Mouse (Mus musculus): ENCODE data around the gene Rasa2. TPM values are rescaled to one million over a fixed set of nuclear protein-coding genes. Genes with fewer than 3 reads are reported as not detected.

Gene Rasa2
- polyA plus RNA-seq, 1 experiment from 2014 or later: 18.9 TPM

DNA sequence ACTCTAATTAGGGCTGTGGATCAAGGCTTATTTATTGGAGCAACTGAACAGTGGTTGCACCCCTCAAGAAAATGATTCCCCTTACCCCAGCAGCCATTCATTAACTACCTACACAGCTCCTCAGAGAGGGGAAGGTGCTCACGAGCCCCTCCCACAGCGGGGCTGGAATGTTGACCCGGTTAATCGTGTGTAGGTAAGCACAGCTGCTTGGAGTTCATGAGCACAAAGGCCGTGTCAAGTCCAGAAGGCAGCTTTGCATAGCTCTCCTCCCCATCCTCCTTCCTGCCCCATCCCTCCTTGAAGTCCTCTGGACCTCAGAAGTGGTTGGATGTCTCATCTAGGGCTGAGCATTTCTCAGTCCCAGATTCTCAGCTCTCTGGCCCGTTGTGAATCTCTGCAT lies 3.8 kb upstream of the Rasa2 start:
- WGBS: 45% methylated on average over 6 of the region's 6 CpGs
- Histone ChIP-seq H3K9me3 (ENCODE audit: control insufficient read depth, low read length) (no peaks in the 10 kb centered on the region), H3K27me3 (ENCODE audit: control insufficient read depth, insufficient read depth, low read length) (no peaks in the 10 kb centered on the region), H3K4me3 (ENCODE audit: low read length) (no peak overlapping the region), H3K4me2 (replicated peaks; ENCODE audit: low read depth, low read length) (no peak overlapping the region), H3K27ac (ENCODE audit: low read depth, low read length) (no peak overlapping the region), H3K36me3 (ENCODE audit: control insufficient read depth, insufficient read depth, low read length) (no peaks in the 10 kb centered on the region), H3K4me1 (ENCODE audit: control insufficient read depth, insufficient read depth, low read length) (peaks cover 7% of the 10 kb centered on the region; the same call in 1 of the 2 replicates), H3K9ac (ENCODE audit: low read depth, low read length) (no peak overlapping the region)
- ATAC-seq (ENCODE audit: low FRiP score, low TSS enrichment): no peak

DNA sequence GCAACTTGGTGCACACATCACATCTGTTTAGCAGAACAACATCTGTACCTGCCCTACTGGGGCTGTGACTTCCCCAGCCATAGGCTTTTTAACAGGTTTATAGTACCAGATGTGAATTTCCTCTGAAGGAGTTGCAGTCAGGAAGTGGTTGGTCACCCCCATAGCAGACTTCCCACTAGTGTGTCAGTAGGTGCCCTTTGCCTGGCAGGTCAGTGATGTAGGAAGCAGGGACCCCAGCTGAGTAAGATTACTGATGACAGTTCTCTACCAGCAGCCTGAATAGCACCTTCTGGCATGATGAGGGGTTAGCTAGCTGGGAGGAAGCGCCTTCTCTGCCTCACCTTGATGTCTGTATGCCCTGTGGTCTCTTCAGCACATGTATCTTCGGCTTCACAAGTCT lies 2.4 kb upstream of the Rasa2 start:
- Histone ChIP-seq H3K36me3 (ENCODE audit: control insufficient read depth, insufficient read depth, low read length) (no peaks in the 10 kb centered on the region), H3K27me3 (ENCODE audit: control insufficient read depth, insufficient read depth, low read length) (no peaks in the 10 kb centered on the region), H3K4me2 (replicated peaks; ENCODE audit: low read depth, low read length) (no peak overlapping the region), H3K9me3 (ENCODE audit: control insufficient read depth, low read length) (no peaks in the 10 kb centered on the region), H3K4me1 (ENCODE audit: control insufficient read depth, insufficient read depth, low read length) (peaks cover 7% of the 10 kb centered on the region; the same call in 1 of the 2 replicates), H3K27ac (ENCODE audit: low read depth, low read length) (no peak overlapping the region), H3K9ac (ENCODE audit: low read depth, low read length) (no peak overlapping the region), H3K4me3 (ENCODE audit: low read length) (no peak overlapping the region)
- ATAC-seq (ENCODE audit: low FRiP score, low TSS enrichment): no peak
- WGBS: 86% methylated on average over 2 of the region's 2 CpGs

DNA sequence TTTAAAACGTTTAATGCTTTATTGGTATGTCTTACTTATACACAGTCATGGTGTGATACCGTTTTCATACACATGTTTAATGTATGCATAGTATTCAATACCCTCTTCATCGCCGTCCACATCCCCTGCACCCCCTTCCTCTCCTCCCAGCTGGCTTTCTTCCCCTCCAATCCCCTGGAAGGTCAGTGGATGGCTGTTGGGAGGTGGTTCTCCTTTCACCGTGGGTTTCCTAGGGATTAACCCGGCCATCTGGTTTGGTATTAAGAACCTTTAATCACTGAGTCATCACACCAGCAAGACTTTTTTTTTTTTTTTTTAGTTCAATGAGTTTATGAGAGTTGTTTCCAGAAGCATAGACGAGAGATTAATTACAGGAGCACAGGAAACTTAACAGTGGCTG lies 1.3 kb upstream of the Rasa2 start:
- no peak overlapping the region for H3K9ac ChIP-seq (ENCODE audit: low read depth, low read length)
- no peak overlapping the region for H3K4me3 ChIP-seq (ENCODE audit: low read length)
- H3K36me3 ChIP-seq (ENCODE audit: control insufficient read depth, insufficient read depth, low read length): no peaks in the 10 kb centered on the region
- WGBS: 59% methylated on average over 7 of the region's 7 CpGs
- peaks cover 7% of the 10 kb centered on the region; the same call in 1 of the 2 replicates for H3K4me1 ChIP-seq (ENCODE audit: control insufficient read depth, insufficient read depth, low read length)
- H3K4me2 ChIP-seq (replicated peaks; ENCODE audit: low read depth, low read length): no peak overlapping the region
- no peak overlapping the region for H3K27ac ChIP-seq (ENCODE audit: low read depth, low read length)
- ATAC-seq (ENCODE audit: low FRiP score, low TSS enrichment): no peak
- H3K9me3 ChIP-seq (ENCODE audit: control insufficient read depth, low read length): no peaks in the 10 kb centered on the region
- H3K27me3 ChIP-seq (ENCODE audit: control insufficient read depth, insufficient read depth, low read length): no peaks in the 10 kb centered on the region

DNA sequence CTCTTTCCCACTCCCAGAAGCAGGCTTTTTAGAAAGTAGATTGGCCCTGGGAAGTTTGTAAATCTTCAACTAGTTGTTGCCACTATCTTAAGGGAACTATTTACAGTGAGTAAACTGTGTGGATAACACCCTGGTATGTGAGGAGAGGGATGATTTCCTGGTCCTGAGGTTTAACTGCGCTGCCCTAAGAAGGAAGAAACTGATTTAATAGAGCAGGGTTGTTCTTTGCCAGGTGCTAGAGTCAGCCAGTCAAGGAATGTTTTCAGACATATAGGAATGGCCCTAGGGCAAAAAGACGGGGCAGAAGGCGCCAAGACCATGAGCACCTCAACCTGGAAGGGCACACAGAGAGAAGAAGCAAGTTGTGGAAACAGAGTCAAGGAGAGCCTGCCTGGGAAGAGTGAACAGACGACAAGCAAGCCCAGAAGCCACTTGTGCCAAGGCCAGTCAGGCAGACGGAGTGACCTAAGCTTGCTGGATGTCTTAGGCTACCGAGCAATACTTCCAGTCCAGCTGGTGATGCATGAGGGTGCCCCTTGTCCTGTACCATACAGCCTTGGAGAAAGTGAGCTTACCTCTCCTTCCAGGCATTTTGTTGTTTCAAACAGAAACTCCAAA lies 765 bp upstream of the Rasa2 start:
- Histone ChIP-seq H3K27ac (ENCODE audit: low read depth, low read length) (no peak overlapping the region), H3K36me3 (ENCODE audit: control insufficient read depth, insufficient read depth, low read length) (no peaks in the 10 kb centered on the region), H3K4me2 (replicated peaks; ENCODE audit: low read depth, low read length) (peak overlapping the region; percentile 49), H3K27me3 (ENCODE audit: control insufficient read depth, insufficient read depth, low read length) (no peaks in the 10 kb centered on the region), H3K4me1 (ENCODE audit: control insufficient read depth, insufficient read depth, low read length) (peaks cover 10% of the 10 kb centered on the region; the same call in 1 of the 2 replicates), H3K9ac (ENCODE audit: low read depth, low read length) (peak overlapping the region; percentile 96), H3K9me3 (ENCODE audit: control insufficient read depth, low read length) (no peaks in the 10 kb centered on the region), H3K4me3 (ENCODE audit: low read length) (peak overlapping the region; percentile 97)
- ATAC-seq (ENCODE audit: low FRiP score, low TSS enrichment): no peak
- 62% methylated on average over 6 of the region's 6 CpGs for WGBS

DNA sequence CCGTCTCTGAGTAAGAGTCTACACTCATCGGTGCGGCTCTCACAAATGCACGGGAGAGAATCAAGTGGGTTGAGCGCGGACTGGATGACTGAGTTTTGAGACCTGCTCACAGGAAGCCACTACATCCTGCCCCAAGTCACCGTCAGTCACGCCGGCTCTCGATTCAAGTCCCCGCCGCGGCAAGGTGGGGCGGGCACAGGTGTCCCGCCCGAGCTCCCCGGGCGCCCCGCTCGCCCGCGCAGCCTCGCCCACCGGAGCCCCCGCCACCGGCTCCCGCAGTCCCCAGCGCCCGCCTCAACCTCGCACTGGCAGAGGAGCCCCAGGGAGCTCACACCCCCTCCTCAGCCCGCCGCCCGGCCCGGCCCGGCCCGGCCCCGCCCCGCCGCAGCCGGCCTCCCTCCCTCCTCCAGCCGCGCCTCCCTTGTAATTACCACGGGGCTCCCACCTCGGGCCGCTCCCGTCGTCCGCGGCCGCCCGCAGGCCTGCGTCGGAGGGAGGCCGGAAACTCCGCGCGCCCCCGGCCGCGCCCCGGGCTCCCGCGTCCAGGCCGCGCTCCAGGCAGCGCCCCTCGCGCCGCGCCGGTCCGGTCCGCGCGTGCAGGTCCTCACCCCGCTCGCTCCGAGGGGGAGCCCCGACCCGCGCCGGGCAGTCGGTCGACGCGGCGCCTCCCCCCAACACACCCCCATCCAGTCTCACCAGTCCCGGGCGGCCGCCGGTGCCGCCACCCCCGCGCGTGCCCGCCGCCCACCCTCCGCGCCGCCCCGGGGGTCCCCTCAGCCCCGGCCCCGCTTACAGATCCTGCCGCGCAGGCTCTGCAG lies 637 bp downstream of the Rasa2 start:
- H3K4me2 ChIP-seq (replicated peaks; ENCODE audit: low read depth, low read length): peak overlapping the region; percentile 49
- 2% methylated on average over 27 of the region's 105 CpGs for WGBS
- no peaks in the 10 kb centered on the region for H3K9me3 ChIP-seq (ENCODE audit: control insufficient read depth, low read length)
- no peaks in the 10 kb centered on the region for H3K27me3 ChIP-seq (ENCODE audit: control insufficient read depth, insufficient read depth, low read length)
- ATAC-seq (ENCODE audit: low FRiP score, low TSS enrichment): peak; percentile 88
- peak overlapping the region; percentile 98 for H3K27ac ChIP-seq (ENCODE audit: low read depth, low read length)
- no peaks in the 10 kb centered on the region for H3K36me3 ChIP-seq (ENCODE audit: control insufficient read depth, insufficient read depth, low read length)
- peaks cover 13% of the 10 kb centered on the region; the same call in 1 of the 2 replicates for H3K4me1 ChIP-seq (ENCODE audit: control insufficient read depth, insufficient read depth, low read length)
- peak overlapping the region; percentile 96 for H3K9ac ChIP-seq (ENCODE audit: low read depth, low read length)
- peak overlapping the region; percentile 97 for H3K4me3 ChIP-seq (ENCODE audit: low read length)

DNA sequence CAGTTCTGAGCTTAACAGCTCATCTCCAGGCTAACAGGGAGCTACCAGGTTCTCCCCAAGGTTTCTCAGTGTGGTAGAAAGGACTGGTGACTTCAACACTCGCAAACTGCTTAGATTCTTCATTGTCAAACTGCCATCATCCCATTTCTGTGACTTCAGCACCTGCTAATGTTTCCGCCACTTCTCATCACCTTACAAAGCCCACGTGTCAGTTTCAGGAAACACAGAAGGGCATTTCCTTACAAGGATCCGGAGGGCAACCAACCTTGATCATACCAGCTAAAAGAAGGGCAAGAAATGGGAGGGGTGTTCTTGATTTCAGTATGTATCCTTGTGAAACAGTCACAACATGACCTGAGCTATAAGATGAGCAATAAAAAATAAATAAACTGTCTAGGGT lies 2.3 kb downstream of the Rasa2 start:
- Histone ChIP-seq H3K27me3 (ENCODE audit: control insufficient read depth, insufficient read depth, low read length) (no peaks in the 10 kb centered on the region), H3K9ac (ENCODE audit: low read depth, low read length) (no peak overlapping the region), H3K4me1 (ENCODE audit: control insufficient read depth, insufficient read depth, low read length) (peaks cover 13% of the 10 kb centered on the region; the same call in 1 of the 2 replicates), H3K9me3 (ENCODE audit: control insufficient read depth, low read length) (no peaks in the 10 kb centered on the region), H3K36me3 (ENCODE audit: control insufficient read depth, insufficient read depth, low read length) (no peaks in the 10 kb centered on the region), H3K4me3 (ENCODE audit: low read length) (no peak overlapping the region), H3K27ac (ENCODE audit: low read depth, low read length) (no peak overlapping the region), H3K4me2 (replicated peaks; ENCODE audit: low read depth, low read length) (no peak overlapping the region)
- WGBS: 57% methylated on average over 4 of the region's 4 CpGs
- no peak for ATAC-seq (ENCODE audit: low FRiP score, low TSS enrichment)

DNA sequence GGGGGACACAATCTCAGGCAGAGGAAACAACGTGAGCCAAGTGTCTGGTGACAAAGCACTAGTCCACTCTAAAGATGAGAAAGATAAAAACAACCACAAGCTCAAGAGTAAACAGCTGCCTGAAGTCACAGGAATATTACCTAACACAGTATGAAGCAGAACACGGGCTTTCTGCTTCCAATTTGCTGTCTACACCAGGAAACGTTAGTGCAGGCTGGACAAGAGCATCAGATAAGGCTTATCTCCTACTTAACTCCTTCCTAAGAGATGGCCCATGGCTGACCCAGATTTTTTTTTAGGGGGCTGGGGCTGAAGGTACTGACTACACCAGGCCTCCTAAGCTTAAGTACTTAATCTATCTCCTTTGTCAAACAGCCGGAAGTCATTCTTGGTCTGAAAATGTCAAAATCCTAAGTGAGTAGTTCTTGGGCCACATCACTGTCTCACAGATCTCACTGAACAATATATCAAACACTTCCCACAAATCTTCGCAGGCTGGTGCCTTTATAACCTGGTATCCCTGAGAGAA lies 3.8 kb downstream of the Rasa2 start:
- H3K4me3 ChIP-seq (ENCODE audit: low read length): no peak overlapping the region
- H3K9ac ChIP-seq (ENCODE audit: low read depth, low read length): no peak overlapping the region
- H3K9me3 ChIP-seq (ENCODE audit: control insufficient read depth, low read length): no peaks in the 10 kb centered on the region
- no peaks in the 10 kb centered on the region for H3K36me3 ChIP-seq (ENCODE audit: control insufficient read depth, insufficient read depth, low read length)
- peaks cover 13% of the 10 kb centered on the region; the same call in 1 of the 2 replicates for H3K4me1 ChIP-seq (ENCODE audit: control insufficient read depth, insufficient read depth, low read length)
- WGBS: 40% methylated on average over 5 of the region's 5 CpGs
- no peak for ATAC-seq (ENCODE audit: low FRiP score, low TSS enrichment)
- H3K27me3 ChIP-seq (ENCODE audit: control insufficient read depth, insufficient read depth, low read length): no peaks in the 10 kb centered on the region
- H3K27ac ChIP-seq (ENCODE audit: low read depth, low read length): no peak overlapping the region
- H3K4me2 ChIP-seq (replicated peaks; ENCODE audit: low read depth, low read length): no peak overlapping the region

DNA sequence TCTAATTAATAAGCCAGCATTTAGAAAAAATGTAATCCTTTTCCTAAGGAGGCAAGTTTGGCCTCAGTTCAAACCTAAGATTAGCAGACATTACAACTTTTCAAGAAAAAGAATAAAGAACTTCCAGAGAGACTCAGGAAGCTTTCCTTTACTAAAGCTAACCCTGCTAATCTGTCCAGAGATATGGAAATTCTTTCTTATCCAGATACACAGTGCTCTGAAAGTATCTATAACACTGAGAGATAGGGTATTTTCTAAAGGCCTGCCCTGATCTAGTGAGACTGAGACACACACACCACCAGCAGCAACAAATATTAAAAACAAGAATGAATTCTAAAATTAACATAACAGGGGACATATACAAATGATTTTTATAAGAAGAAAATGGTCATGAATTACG lies 4.4 kb downstream of the Rasa2 start:
- no peak overlapping the region for H3K4me2 ChIP-seq (replicated peaks; ENCODE audit: low read depth, low read length)
- H3K27ac ChIP-seq (ENCODE audit: low read depth, low read length): no peak overlapping the region
- no peak for ATAC-seq (ENCODE audit: low FRiP score, low TSS enrichment)
- H3K4me3 ChIP-seq (ENCODE audit: low read length): no peak overlapping the region
- H3K27me3 ChIP-seq (ENCODE audit: control insufficient read depth, insufficient read depth, low read length): no peaks in the 10 kb centered on the region
- H3K36me3 ChIP-seq (ENCODE audit: control insufficient read depth, insufficient read depth, low read length): no peaks in the 10 kb centered on the region
- no peak overlapping the region for H3K9ac ChIP-seq (ENCODE audit: low read depth, low read length)
- H3K9me3 ChIP-seq (ENCODE audit: control insufficient read depth, low read length): no peaks in the 10 kb centered on the region
- 68% methylated on average over 1 of the region's 1 CpGs for WGBS
- 0 out of 2 replicates have a peak, but pooled peaks cover 10% of the 10 kb centered on the region for H3K4me1 ChIP-seq (ENCODE audit: control insufficient read depth, insufficient read depth, low read length)
